Mouse (Mus musculus): ENCODE measurements at regions not wholly inside any gene's neighbourhood (a gene's known extent, or its start where the extent isn't known, plus 50 kb on each side); places are given as distances from the start of the nearest gene placed in this dataset.

- TF ChIP-seq REST (IDR thresholded peaks at IDR 0.05; ENCODE audit: insufficient read depth, insufficient read length): no peak
- no peak for TF ChIP-seq E2F4 (IDR thresholded peaks at IDR 0.05; ENCODE audit: insufficient read depth)
- TF ChIP-seq POLR2A (IDR thresholded peaks at IDR 0.05; ENCODE audit: insufficient read length, low read depth): no peak
- no peak for TF ChIP-seq MYOG (IDR thresholded peaks at IDR 0.05; ENCODE audit: control insufficient read depth in 1 of 3, insufficient read depth in 1 of 3, insufficient read length in 2 of 3, low read depth in 2 of 3)
- no peak for TF ChIP-seq CEBPB (IDR thresholded peaks at IDR 0.05; ENCODE audit: insufficient read depth, poor library complexity, severe bottlenecking)
- no peak for TF ChIP-seq USF1 (IDR thresholded peaks at IDR 0.05; ENCODE audit: low read depth)
- no peak for TF ChIP-seq MYOD1 (IDR thresholded peaks at IDR 0.05; ENCODE audit: control insufficient read depth in 1 of 3, insufficient read length in 2 of 3, low read depth in 2 of 3)
- TF ChIP-seq POLR2AphosphoS2 (IDR thresholded peaks at IDR 0.05; ENCODE audit: insufficient read length, low read depth): no peak
- TF ChIP-seq TCF12 (IDR thresholded peaks at IDR 0.05; ENCODE audit: insufficient read depth, poor library complexity, severe bottlenecking): no peak
- no peak for TF ChIP-seq TCF3 (IDR thresholded peaks at IDR 0.05; ENCODE audit: insufficient read length, low read depth)
- no peak for TF ChIP-seq MAX (IDR thresholded peaks at IDR 0.05; ENCODE audit: low read depth)
Observed at GRCm38 (mm10) chr10:102892373-102892772, 137.6 kb downstream of the Alx1 start.
